Mouse (Mus musculus) kidney, embryonic 15.5 days (tissue): ENCODE results near the gene Trim41. TPM values are rescaled to one million over a fixed set of nuclear protein-coding genes. Genes with fewer than 3 reads are reported as not detected.
"Not testable (repeated sequence)": the region's sequence is repeated elsewhere in the genome, so short reads cannot be mapped to it uniquely, and the experiment has no call there.

ENCODE experiments used
- ATAC-seq: fragments of 200-750 bp; cut with Nextera tagmentation; replicated peaks from 2 replicates; pipeline ENCODE4 v1.8.0; 2017; ENCODE audit warnings: moderate TSS enrichment; ENCODE audit not compliant: low FRiP score
- H3K27ac ChIP-seq: fragments of 300-500 bp; sonication (generic); 2 replicates; pipeline ENCODE4 v1.5.1; 2015; ENCODE audit warnings: mild to moderate bottlenecking, inconsistent platforms
- H3K27me3 ChIP-seq: fragments of 300-500 bp; sonication (generic); 2 replicates; pipeline ENCODE4 v1.6.1; 2015; ENCODE audit warnings: inconsistent platforms
- H3K36me3 ChIP-seq: fragments of 300-500 bp; sonication (generic); 2 replicates; pipeline ENCODE4 v1.6.1; 2015; ENCODE audit warnings: inconsistent platforms
- H3K4me1 ChIP-seq: fragments of 300-500 bp; sonication (generic); 2 replicates; pipeline ENCODE4 v1.6.1; 2015; ENCODE audit warnings: inconsistent platforms
- H3K4me2 ChIP-seq: fragments of 300-500 bp; sonication (generic); 2 replicates; pipeline ENCODE4 v1.6.1; 2015; ENCODE audit warnings: moderate library complexity, mild to moderate bottlenecking, inconsistent platforms
- H3K4me3 ChIP-seq: fragments of 300-500 bp; sonication (generic); replicated peaks from 2 replicates; pipeline ENCODE4 v1.5.1; 2015; ENCODE audit warnings: mild to moderate bottlenecking, inconsistent platforms
- H3K9ac ChIP-seq: fragments of 300-500 bp; sonication (generic); 2 replicates; pipeline ENCODE4 v1.6.1; 2015; ENCODE audit warnings: mild to moderate bottlenecking, inconsistent platforms
- H3K9me3 ChIP-seq: fragments of 300-500 bp; sonication (generic); replicated peaks from 2 replicates; pipeline ENCODE4 v1.6.1; 2016; ENCODE audit warnings: inconsistent platforms
- WGBS: fragments of 180-500 bp; shearing (Covaris S2); methylation state at CpG from one replicate; pipeline ENCODE4 v1.1.7; 2015; ENCODE audit warnings: mixed read lengths; 5-methylcytosine and 5-hydroxymethylcytosine counted together
- polyA plus RNA-seq: library from polyadenylated mRNA; unstranded; fragments of >200 nt; fragmentation: Nextera tagmentation; extraction: Ambion mirVana; gene quantifications from 2 replicates; pipeline ENCODE4 v1.2.1, GENCODE M21; 2015

Trim41 gene
- polyA plus RNA-seq, 1 experiment from 2014 or later, result 6.6 TPM

GRCm38 (mm10) chr11:48821299-48821698 lies 4.1 kb upstream of the Trim41 start:
- H3K4me3 ChIP-seq, H3K9ac ChIP-seq, H3K36me3 ChIP-seq, ATAC-seq, H3K27ac ChIP-seq, H3K27me3 ChIP-seq, H3K4me2 ChIP-seq, H3K9me3 ChIP-seq: not testable (repeated sequence)
- H3K4me1 ChIP-seq, result peaks cover 19% of the 10 kb centered on the region
- 84% methylated on average over 14 of the region's 14 CpGs for WGBS

DNA sequence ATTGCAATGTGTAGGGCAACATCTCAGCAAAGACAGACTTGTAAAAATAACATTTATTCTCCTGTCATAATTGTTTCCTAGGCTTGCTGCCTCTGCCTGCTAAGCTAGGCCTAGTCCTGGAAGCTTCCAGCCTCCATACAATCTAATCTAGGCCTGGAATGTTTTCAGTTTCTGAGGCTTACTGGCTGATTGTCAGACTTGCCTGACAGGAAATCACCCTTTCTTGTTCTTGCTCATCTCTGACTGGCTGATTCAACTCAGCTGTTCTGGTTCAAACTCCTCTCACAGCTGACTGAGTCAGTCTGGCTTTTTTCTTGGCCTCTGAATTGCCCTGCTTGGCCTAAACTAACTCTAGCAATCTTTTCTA lies 3.1 kb upstream of the Trim41 start:
- Histone ChIP-seq H3K4me2 (no peak overlapping the region), H3K9me3 (no peaks in the 10 kb centered on the region), H3K27ac (no peak overlapping the region), H3K4me1 (peaks cover 27% of the 10 kb centered on the region), H3K36me3 (0 out of 2 replicates have a peak, but pooled peaks cover 4% of the 10 kb centered on the region), H3K4me3 (no peak overlapping the region), H3K27me3 (peaks cover 6% of the 10 kb centered on the region), H3K9ac (no peak overlapping the region)
- no peak for ATAC-seq

DNA sequence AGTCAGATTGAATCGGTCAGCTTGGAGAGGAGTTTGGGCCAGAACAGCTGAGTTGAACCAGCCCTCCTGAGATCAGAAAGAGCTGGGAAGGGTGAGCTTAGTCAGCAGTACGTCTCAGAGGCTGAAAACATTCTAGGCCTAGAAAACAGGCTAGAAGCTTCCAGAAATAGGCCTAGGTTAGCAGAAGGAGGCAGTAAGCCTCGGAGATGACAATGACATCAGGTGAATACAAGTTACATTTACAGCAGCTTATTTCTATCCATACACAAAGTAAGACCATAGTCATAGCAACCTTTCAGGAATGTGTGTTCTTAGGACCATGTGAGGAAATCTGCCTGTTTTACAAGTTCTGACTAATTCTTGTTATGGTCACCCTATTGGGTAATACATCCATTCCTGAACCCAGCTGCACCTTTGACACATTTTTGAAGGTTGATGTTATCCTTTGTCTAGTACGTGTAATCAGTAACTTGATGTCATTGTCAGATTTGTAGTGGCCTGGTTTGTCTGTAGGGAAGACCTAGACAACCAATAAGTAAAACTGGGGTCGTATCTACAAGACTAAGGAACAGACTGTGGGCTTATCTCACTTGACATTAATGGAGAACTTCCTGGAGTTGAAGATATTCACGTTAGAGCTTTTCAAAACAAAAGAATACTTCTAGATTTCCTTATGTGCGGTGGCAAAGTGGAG lies 2.6 kb upstream of the Trim41 start:
- Histone ChIP-seq H3K9ac (no peak overlapping the region), H3K4me2 (no peak overlapping the region), H3K27ac (no peak overlapping the region), H3K27me3 (peaks cover 6% of the 10 kb centered on the region), H3K4me1 (peaks cover 33% of the 10 kb centered on the region), H3K36me3 (peaks cover 6% of the 10 kb centered on the region; the same call in 1 of the 2 replicates), H3K9me3 (no peaks in the 10 kb centered on the region), H3K4me3 (no peak overlapping the region)
- WGBS, result 77% methylated on average over 7 of the region's 7 CpGs
- no peak for ATAC-seq

GRCm38 (mm10) chr11:48818346-48818745 lies 1.2 kb upstream of the Trim41 start:
- H3K4me2 ChIP-seq, result peak overlapping the region; percentile 83
- peaks cover 17% of the 10 kb centered on the region for H3K36me3 ChIP-seq
- ATAC-seq, result no peak
- peaks cover 3% of the 10 kb centered on the region; the same call in 1 of the 2 replicates for H3K27me3 ChIP-seq
- peak overlapping the region; percentile 99 for H3K27ac ChIP-seq
- no peaks in the 10 kb centered on the region for H3K9me3 ChIP-seq
- WGBS, result under 1% methylated on average over 16 of the region's 16 CpGs
- peak overlapping the region; percentile 88; the same call in 1 of the 2 replicates for H3K9ac ChIP-seq
- peaks cover 26% of the 10 kb centered on the region for H3K4me1 ChIP-seq
- peak overlapping the region; percentile 76 for H3K4me3 ChIP-seq

DNA sequence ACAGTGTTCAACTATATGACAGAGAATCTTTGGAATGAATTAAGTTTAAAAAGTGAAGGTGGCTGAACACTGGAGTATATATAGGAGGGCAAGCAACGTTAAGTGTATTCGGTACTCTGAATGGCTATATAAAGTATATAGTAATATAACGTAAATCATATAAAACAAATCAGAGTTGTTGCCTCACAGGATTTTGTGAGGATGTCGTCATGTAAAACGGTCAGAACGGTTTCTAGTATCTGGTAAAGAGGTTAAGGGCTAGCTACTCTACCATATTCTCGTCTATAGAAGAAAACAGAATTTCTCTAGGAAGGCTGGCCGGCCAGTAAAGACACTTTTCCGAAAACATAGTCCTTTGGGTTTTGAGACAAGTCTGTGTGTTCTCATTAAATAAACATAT lies 641 bp upstream of the Trim41 start:
- peak overlapping the region; percentile 99 for H3K27ac ChIP-seq
- no peak for ATAC-seq
- H3K9ac ChIP-seq, result peak overlapping the region; percentile 88
- peak overlapping the region; percentile 83 for H3K4me2 ChIP-seq
- H3K36me3 ChIP-seq, result peaks cover 22% of the 10 kb centered on the region
- H3K9me3 ChIP-seq, result no peaks in the 10 kb centered on the region
- H3K4me1 ChIP-seq, result peaks cover 28% of the 10 kb centered on the region
- peaks cover 3% of the 10 kb centered on the region; the same call in 1 of the 2 replicates for H3K27me3 ChIP-seq
- peak overlapping the region; percentile 76 for H3K4me3 ChIP-seq
- WGBS, result 6% methylated on average over 9 of the region's 9 CpGs

- Histone ChIP-seq H3K4me3 (peak overlapping the region; percentile 76), H3K36me3 (peaks cover 35% of the 10 kb centered on the region), H3K27ac (peak overlapping the region; percentile 99), H3K4me1 (peaks cover 28% of the 10 kb centered on the region), H3K4me2 (peak overlapping the region; percentile 83), H3K27me3 (no peaks in the 10 kb centered on the region), H3K9me3 (no peaks in the 10 kb centered on the region), H3K9ac (peak overlapping the region; percentile 76)
- 1% methylated on average over 22 of the region's 23 CpGs for WGBS
- ATAC-seq, result peak; percentile 50
Observed at GRCm38 (mm10) chr11:48816281-48816781, 822 bp downstream of the Trim41 start.

- no peak overlapping the region for H3K27ac ChIP-seq
- peaks cover 28% of the 10 kb centered on the region for H3K4me1 ChIP-seq
- no peak for ATAC-seq
- peak overlapping the region; percentile 76 for H3K4me3 ChIP-seq
- 68% methylated on average over 16 of the region's 16 CpGs for WGBS
- peaks cover 40% of the 10 kb centered on the region for H3K36me3 ChIP-seq
- H3K4me2 ChIP-seq, result peak overlapping the region; percentile 83
- H3K27me3 ChIP-seq, result no peaks in the 10 kb centered on the region
- H3K9ac ChIP-seq, result peak overlapping the region; percentile 76
- no peaks in the 10 kb centered on the region for H3K9me3 ChIP-seq
Observed at GRCm38 (mm10) chr11:48815851-48816250, 1.3 kb downstream of the Trim41 start.

DNA sequence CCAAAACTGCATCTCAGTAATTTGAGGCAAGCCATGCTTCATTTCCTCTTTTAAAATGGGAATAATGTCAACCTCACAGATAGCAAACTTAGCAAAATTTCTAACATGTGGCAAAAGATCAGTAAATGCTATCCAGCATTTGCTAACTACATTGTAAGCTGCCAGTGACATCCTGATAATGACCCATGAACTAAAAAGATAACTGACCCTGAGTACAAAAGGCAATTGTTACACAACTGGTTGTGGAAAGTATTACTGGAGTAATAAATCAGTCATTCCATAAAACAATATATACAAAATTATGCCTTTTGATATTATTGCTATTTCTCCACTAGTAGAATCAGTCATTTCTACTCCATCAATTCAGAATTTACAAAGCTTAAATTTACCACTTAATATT lies 3.4 kb downstream of the Trim41 start:
- Histone ChIP-seq H3K27me3 (no peaks in the 10 kb centered on the region), H3K36me3 (peaks cover 60% of the 10 kb centered on the region), H3K9me3 (no peaks in the 10 kb centered on the region), H3K4me3 (no peak overlapping the region), H3K27ac (no peak overlapping the region), H3K4me2 (no peak overlapping the region), H3K9ac (no peak overlapping the region), H3K4me1 (peaks cover 31% of the 10 kb centered on the region)
- no peak for ATAC-seq

GRCm38 (mm10) chr11:48810142-48810541 lies 7.0 kb downstream of the Trim41 start:
- peaks cover 92% of the 10 kb centered on the region for H3K36me3 ChIP-seq

DNA sequence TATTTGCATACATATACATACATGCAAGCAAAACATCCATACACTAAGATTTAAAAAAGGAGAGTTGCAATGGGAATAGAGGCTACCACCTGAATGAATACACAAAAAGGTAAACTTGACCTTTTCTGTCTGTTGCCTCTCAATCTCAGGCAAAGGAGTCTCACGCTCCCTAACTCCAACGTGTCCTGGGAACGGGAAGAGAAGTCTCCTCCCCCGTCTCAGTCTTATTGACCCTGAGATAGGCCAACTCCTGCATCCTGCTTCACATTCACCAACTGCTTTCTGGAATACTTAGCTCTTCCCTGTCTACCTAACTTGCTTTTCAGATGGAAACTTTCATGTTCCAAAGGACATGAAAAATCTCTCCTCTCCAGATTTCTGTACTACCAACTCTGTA lies 7.7 kb downstream of the Trim41 start:
- no peaks in the 10 kb centered on the region for H3K27me3 ChIP-seq
- peaks cover 12% of the 10 kb centered on the region for H3K4me1 ChIP-seq
- H3K27ac ChIP-seq, result peak overlapping the region; percentile 41; the same call in 1 of the 2 replicates
- no peaks in the 10 kb centered on the region for H3K9me3 ChIP-seq
- no peak for ATAC-seq
- peaks cover 94% of the 10 kb centered on the region for H3K36me3 ChIP-seq
- no peak overlapping the region for H3K4me2 ChIP-seq
- WGBS, result 41% methylated on average over 4 of the region's 4 CpGs
- H3K4me3 ChIP-seq, result no peak overlapping the region
- H3K9ac ChIP-seq, result no peak overlapping the region

More at GRCm38 (mm10) chr11:48810142-48810541, 7.0 kb downstream of the Trim41 start:
- Histone ChIP-seq H3K4me1 (peaks cover 19% of the 10 kb centered on the region), H3K9ac (no peak overlapping the region), H3K27me3 (no peaks in the 10 kb centered on the region), H3K27ac (no peak overlapping the region), H3K9me3 (no peaks in the 10 kb centered on the region), H3K4me3 (no peak overlapping the region), H3K4me2 (no peak overlapping the region)
- ATAC-seq, result no peak
- 90% methylated on average over 2 of the region's 2 CpGs for WGBS

DNA sequence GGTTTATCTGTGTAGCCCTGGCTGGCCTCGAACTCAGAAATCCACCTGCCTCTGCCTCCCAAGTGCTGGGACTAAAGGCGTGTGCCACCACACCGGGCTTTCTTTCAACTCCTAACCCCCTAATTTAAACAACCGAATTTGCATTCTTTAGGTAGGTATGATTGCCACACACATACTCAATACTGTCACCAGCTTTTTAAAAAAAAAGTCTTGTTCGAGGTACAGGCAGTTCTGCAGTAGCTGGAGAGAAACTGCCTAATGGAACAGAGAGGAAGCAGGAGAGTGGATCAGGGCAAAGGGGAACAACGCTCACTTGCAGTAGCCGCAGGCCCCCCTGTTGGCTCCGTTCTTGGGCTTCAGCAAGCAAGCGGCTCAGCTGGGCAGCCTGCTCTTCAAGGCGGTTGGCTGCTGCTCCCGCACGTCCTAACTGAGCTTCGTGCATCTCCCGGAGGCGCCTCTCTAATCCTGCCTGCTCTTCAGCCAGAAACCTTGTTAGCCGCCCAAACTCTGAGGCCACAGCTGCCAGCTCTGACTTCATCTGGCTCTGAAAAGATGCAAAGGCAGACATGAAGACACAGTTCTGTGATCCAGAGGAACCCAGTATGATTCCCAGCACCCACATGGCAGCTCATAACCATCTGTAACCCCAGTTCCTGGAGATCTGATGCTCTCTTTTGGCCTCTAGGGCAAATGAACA lies 8.3 kb downstream of the Trim41 start:
- Histone ChIP-seq H3K27ac (peak overlapping the region; percentile 41; the same call in 1 of the 2 replicates), H3K4me3 (no peak overlapping the region), H3K27me3 (no peaks in the 10 kb centered on the region), H3K9me3 (no peaks in the 10 kb centered on the region), H3K4me2 (no peak overlapping the region), H3K36me3 (peaks cover 96% of the 10 kb centered on the region), H3K9ac (no peak overlapping the region), H3K4me1 (0 out of 2 replicates have a peak, but pooled peaks cover 8% of the 10 kb centered on the region)
- ATAC-seq, result no peak
- 77% methylated on average over 16 of the region's 16 CpGs for WGBS

DNA sequence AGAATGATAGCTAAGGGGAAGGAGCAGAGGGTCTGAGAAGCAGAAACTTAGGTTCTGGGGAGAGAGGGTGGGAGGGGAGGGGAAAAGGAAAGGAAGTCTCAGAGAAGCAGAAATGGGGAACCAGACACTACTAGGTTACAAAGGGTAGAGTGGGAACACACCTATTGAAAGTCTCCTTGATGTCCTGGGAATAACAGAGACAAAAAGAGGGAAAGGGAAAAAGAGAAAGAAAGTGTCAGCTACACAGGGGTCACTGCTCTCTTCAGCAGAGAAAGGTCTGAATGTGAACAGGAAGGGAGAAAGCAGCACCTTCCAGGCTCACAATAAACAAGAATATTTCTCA lies 8.9 kb downstream of the Trim41 start:
- no peak overlapping the region for H3K4me3 ChIP-seq
- no peak for ATAC-seq
- H3K27me3 ChIP-seq, result no peaks in the 10 kb centered on the region
- no peaks in the 10 kb centered on the region for H3K9me3 ChIP-seq
- H3K4me2 ChIP-seq, result no peak overlapping the region
- H3K27ac ChIP-seq, result 0 out of 2 replicates have a peak overlapping the region, but pooled peaks have one; percentile 2
- H3K9ac ChIP-seq, result no peak overlapping the region
- 0 out of 2 replicates have a peak, but pooled peaks cover 7% of the 10 kb centered on the region for H3K4me1 ChIP-seq
- H3K36me3 ChIP-seq, result peaks cover 97% of the 10 kb centered on the region
